ENCODE assay signal across 9 mouse cellular contexts in the genomic region with DNA sequence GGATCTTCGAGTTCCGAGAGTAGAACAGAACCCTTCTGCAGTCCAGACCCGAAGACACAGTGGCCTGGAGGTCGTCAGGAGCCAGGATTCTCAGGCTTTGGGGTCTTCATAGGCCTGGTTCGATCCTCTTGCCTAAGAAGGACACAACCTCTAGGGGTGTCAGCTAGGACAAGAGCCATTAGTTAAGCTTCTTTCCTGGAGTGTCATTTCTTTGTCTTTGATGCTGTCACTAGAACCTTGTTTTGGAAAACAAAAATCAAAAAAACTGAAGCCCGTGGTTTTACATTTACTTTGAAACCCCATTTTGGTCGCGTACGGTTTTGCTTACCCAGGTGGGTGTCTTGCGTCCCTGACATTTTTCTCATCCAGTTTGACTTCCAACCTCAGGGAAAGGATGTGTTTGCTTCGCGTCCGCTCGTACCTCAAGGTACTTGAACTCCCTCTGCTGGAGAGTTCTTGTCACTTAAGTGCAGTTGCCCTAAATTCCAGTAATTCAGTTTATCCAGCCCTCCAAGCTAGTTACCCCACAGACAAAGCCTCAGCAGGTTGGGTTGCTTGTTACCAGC. TPM values are rescaled to one million over a fixed set of nuclear protein-coding genes. Genes with fewer than 3 reads are reported as not detected.
DNase-seq lines count a peak whose midpoint lies in the region; ATAC-seq and TF ChIP-seq lines count a peak whose summit lies in the region.
"Had no signal": no experiment of that assay in that cellular context is flagged by ENCODE, and none has a peak within 500 bp of the region (broad histone marks: within the 10 kb centered on the region; RNA-seq: fewer than 3 reads in every experiment).

No protein-coding gene starts in this region.

- H3K4me3 ChIP-seq in embryonic facial prominence, embryonic 10.5 days: peak overlapping the region; percentile 92
- peak overlapping the region; percentile 75 for H3K4me3 ChIP-seq in heart, embryonic 13.5 days
- peak overlapping the region; percentile 80 for H3K4me3 ChIP-seq in kidney, postnatal 0 days (replicated peaks; ENCODE audit: low read depth, low read length)
- peak overlapping the region; percentile 72 for H3K4me3 ChIP-seq in liver, embryonic 11.5 days (ENCODE audit: low read depth, low read length)
- H3K4me3 ChIP-seq in myocyte: peak overlapping the region; percentile 53
- H3K4me3 ChIP-seq in testis, adult 2 months (ENCODE audit: control insufficient read depth, low read depth, low read length): peak overlapping the region; percentile 99

- TF ChIP-seq POLR2A in myocyte (IDR thresholded peaks at IDR 0.05; ENCODE audit: insufficient read length, low read depth): no peak
- TF ChIP-seq POLR2A in testis, adult 2 months (IDR thresholded peaks at IDR 0.05; ENCODE audit: control insufficient read depth, low read depth, low read length): no peak

- H3K4me1 ChIP-seq in embryonic facial prominence, embryonic 10.5 days: peaks cover 45% of the 10 kb centered on the region
- H3K4me1 ChIP-seq in heart, embryonic 13.5 days: peaks cover 22% of the 10 kb centered on the region
- H3K4me1 ChIP-seq in kidney, postnatal 0 days (replicated peaks; ENCODE audit: insufficient read depth, low read length): no peaks in the 10 kb centered on the region
- peaks cover 17% of the 10 kb centered on the region for H3K4me1 ChIP-seq in liver, embryonic 11.5 days (replicated peaks; ENCODE audit: control insufficient read depth, insufficient read depth, low read length)
- H3K4me1 ChIP-seq in testis, adult 2 months (ENCODE audit: control insufficient read depth, insufficient read depth, low read length): peaks cover 6% of the 10 kb centered on the region

- peak; percentile 31; the same call in 1 of the 2 replicates for ATAC-seq in heart, embryonic 13.5 days (ENCODE audit: extremely low read depth, insufficient number of reproducible peaks, low FRiP score, low TSS enrichment)
- 0 out of 2 replicates have a peak, but pooled peaks have one; percentile 12 for ATAC-seq in kidney, postnatal 0 days (replicated peaks; ENCODE audit: low FRiP score, low read depth)
- peak; percentile 60 for ATAC-seq in liver, embryonic 11.5 days (replicated peaks; ENCODE audit: low FRiP score)

- peak overlapping the region; percentile 92 for H3K9ac ChIP-seq in heart, embryonic 13.5 days
- H3K9ac ChIP-seq in kidney, postnatal 0 days (ENCODE audit: low read depth, low read length): peak overlapping the region; percentile 71
- H3K9ac ChIP-seq in liver, embryonic 11.5 days (ENCODE audit: low read depth, low read length): peak overlapping the region; percentile 97

- peak; percentile 87 for DNase-seq in CD4-positive, CD25-positive, alpha-beta regulatory T cell, adult 2 months (ENCODE audit: low read depth, low spot score)
- DNase-seq in adrenal gland, postnatal 10 days: peak; percentile 60
- DNase-seq in embryonic facial prominence, embryonic 10.5 days (ENCODE audit: low spot score): peak; percentile 67
- DNase-seq in kidney, postnatal 0 days (ENCODE audit: low spot score): peak; percentile 91
- DNase-seq in liver, embryonic 11.5 days (ENCODE audit: low spot score): no peak

- under 1% methylated on average over 14 of the region's 14 CpGs for WGBS in embryonic facial prominence, embryonic 10.5 days
- WGBS in heart, embryonic 13.5 days: under 1% methylated on average over 14 of the region's 14 CpGs
- under 1% methylated on average over 14 of the region's 14 CpGs for WGBS in kidney, postnatal 0 days
- WGBS in liver, embryonic 11.5 days: under 1% methylated on average over 14 of the region's 14 CpGs

- H3K27me3 ChIP-seq in embryonic facial prominence, embryonic 10.5 days (replicated peaks; ENCODE audit: low read depth, poor library complexity, severe bottlenecking): no peaks in the 10 kb centered on the region
- H3K27me3 ChIP-seq in heart, embryonic 13.5 days (replicated peaks): no peaks in the 10 kb centered on the region
- no peaks in the 10 kb centered on the region for H3K27me3 ChIP-seq in kidney, postnatal 0 days (ENCODE audit: insufficient read depth, low read length)
- H3K27me3 ChIP-seq in liver, embryonic 11.5 days (replicated peaks; ENCODE audit: control insufficient read depth, insufficient read depth, low read length): no peaks in the 10 kb centered on the region
- no peaks in the 10 kb centered on the region for H3K27me3 ChIP-seq in myocyte (ENCODE audit: control insufficient read depth, insufficient read depth, insufficient read length)
- no peaks in the 10 kb centered on the region for H3K27me3 ChIP-seq in testis, adult 2 months (ENCODE audit: control insufficient read depth, insufficient read depth, low read length)

- peak overlapping the region; percentile 100 for H3K27ac ChIP-seq in embryonic facial prominence, embryonic 10.5 days (replicated peaks)
- peak overlapping the region; percentile 95 for H3K27ac ChIP-seq in heart, embryonic 13.5 days (replicated peaks)
- H3K27ac ChIP-seq in kidney, postnatal 0 days: peak overlapping the region; percentile 93
- peak overlapping the region; percentile 90 for H3K27ac ChIP-seq in liver, embryonic 11.5 days (ENCODE audit: low read depth, low read length)
- peak overlapping the region; percentile 96 for H3K27ac ChIP-seq in testis, adult 2 months (ENCODE audit: control insufficient read depth, insufficient read depth, low read depth, low read length)

- H3K9me3 ChIP-seq in embryonic facial prominence, embryonic 10.5 days: no peaks in the 10 kb centered on the region
- no peaks in the 10 kb centered on the region for H3K9me3 ChIP-seq in heart, embryonic 13.5 days
- H3K9me3 ChIP-seq in kidney, postnatal 0 days (replicated peaks; ENCODE audit: low read length): no peaks in the 10 kb centered on the region
- H3K9me3 ChIP-seq in liver, embryonic 11.5 days (ENCODE audit: control insufficient read depth, low read length): no peaks in the 10 kb centered on the region

- peaks cover 25% of the 10 kb centered on the region for H3K36me3 ChIP-seq in embryonic facial prominence, embryonic 10.5 days (replicated peaks)
- H3K36me3 ChIP-seq in heart, embryonic 13.5 days: peaks cover 11% of the 10 kb centered on the region; the same call in 1 of the 2 replicates
- H3K36me3 ChIP-seq in kidney, postnatal 0 days (ENCODE audit: insufficient read depth, low read length): no peaks in the 10 kb centered on the region
- peaks cover 2% of the 10 kb centered on the region; the same call in 1 of the 2 replicates for H3K36me3 ChIP-seq in liver, embryonic 11.5 days (ENCODE audit: control insufficient read depth, insufficient read depth, low read length)
- H3K36me3 ChIP-seq in myocyte (ENCODE audit: control insufficient read depth, insufficient read depth): no peaks in the 10 kb centered on the region
- H3K36me3 ChIP-seq in testis, adult 2 months (ENCODE audit: control insufficient read depth, insufficient read depth, low read length): no peaks in the 10 kb centered on the region

- peak; percentile 83 for TF ChIP-seq CTCF in kidney, postnatal 0 days (IDR thresholded peaks at IDR 0.05; ENCODE audit: low read depth)
- TF ChIP-seq CTCF in testis, adult 2 months (IDR thresholded peaks at IDR 0.05; ENCODE audit: control insufficient read depth, insufficient read depth, insufficient replicate concordance, low read depth, low read length): peak; percentile 7; the same call in 1 of the 2 replicates

- no peaks in the 10 kb centered on the region for H3K79me2 ChIP-seq in myocyte (ENCODE audit: control insufficient read depth, insufficient read depth)

- H3K4me2 ChIP-seq in heart, embryonic 13.5 days: peak overlapping the region; percentile 91
- peak overlapping the region; percentile 80 for H3K4me2 ChIP-seq in kidney, postnatal 0 days (ENCODE audit: low read length)
- peak overlapping the region; percentile 68 for H3K4me2 ChIP-seq in liver, embryonic 11.5 days
- peak overlapping the region; percentile 89 for H3K4me2 ChIP-seq in myocyte (ENCODE audit: low read depth)

- H3ac ChIP-seq in myocyte (ENCODE audit: control insufficient read depth, insufficient read length): peak overlapping the region; percentile 64

RNA-seq across cellular contexts. Expression of a gene that starts 0.6 kb away (rescaled TPM):
- total RNA-seq in adrenal gland, postnatal 10 days (2021): 10 to 100 TPM; 16.4 to 21.9 TPM
- 95.9 and 103 TPM in 2 replicates for polyA plus RNA-seq in embryonic facial prominence, embryonic 10.5 days (2016; fragmentation: Nextera tagmentation; extraction: Ambion mirVana)
- polyA plus RNA-seq in heart, embryonic 13.5 days (2015; fragmentation: Nextera tagmentation; extraction: Ambion mirVana): 32.2 and 34.0 TPM in 2 replicates
- 26.4 and 33.3 TPM in 2 replicates for polyA plus RNA-seq in kidney, postnatal 0 days (2015; fragmentation: Nextera tagmentation; extraction: Ambion mirVana)
- 67.5 and 71.2 TPM in 2 replicates for polyA plus RNA-seq in liver, embryonic 11.5 days (2014; fragmentation: Nextera tagmentation; extraction: Ambion mirVana)
- 4.9 TPM for polyA plus RNA-seq in myocyte (2012; fragmentation: generic; extraction: Trizol)
- polyA plus RNA-seq in testis, adult 2 months (2012; rRNA removed): 3.4 and 4.4 TPM in 2 replicates

RNA-seq across cellular contexts. Expression of a gene that starts 6.9 kb away (rescaled TPM):
- not detected for total RNA-seq in adrenal gland, postnatal 10 days (2021)
- polyA plus RNA-seq in embryonic facial prominence, embryonic 10.5 days (2016; fragmentation: Nextera tagmentation; extraction: Ambion mirVana): not detected in 2 replicates
- polyA plus RNA-seq in heart, embryonic 13.5 days (2015; fragmentation: Nextera tagmentation; extraction: Ambion mirVana): not detected in 2 replicates
- polyA plus RNA-seq in kidney, postnatal 0 days (2015; fragmentation: Nextera tagmentation; extraction: Ambion mirVana): not detected in 2 replicates
- polyA plus RNA-seq in liver, embryonic 11.5 days (2014; fragmentation: Nextera tagmentation; extraction: Ambion mirVana): 0.08 TPM in 1 of 2 replicates, not detected in the other
- not detected for polyA plus RNA-seq in myocyte (2012; fragmentation: generic; extraction: Trizol)
- not detected in 2 replicates for polyA plus RNA-seq in testis, adult 2 months (2012; rRNA removed)
- total RNA-seq: layer of hippocampus, adult 18-20 months had no signal

RNA-seq across cellular contexts. Expression of a gene that starts 20.9 kb away (rescaled TPM):
- 10 to 100 TPM; 21.6 to 27.3 TPM for total RNA-seq in adrenal gland, postnatal 10 days (2021)
- 31.3 and 31.8 TPM in 2 replicates for polyA plus RNA-seq in embryonic facial prominence, embryonic 10.5 days (2016; fragmentation: Nextera tagmentation; extraction: Ambion mirVana)
- polyA plus RNA-seq in heart, embryonic 13.5 days (2015; fragmentation: Nextera tagmentation; extraction: Ambion mirVana): 40.7 and 40.8 TPM in 2 replicates
- 31.5 and 35.1 TPM in 2 replicates for polyA plus RNA-seq in kidney, postnatal 0 days (2015; fragmentation: Nextera tagmentation; extraction: Ambion mirVana)
- 32.4 and 37.4 TPM in 2 replicates for polyA plus RNA-seq in liver, embryonic 11.5 days (2014; fragmentation: Nextera tagmentation; extraction: Ambion mirVana)
- polyA plus RNA-seq in myocyte (2012; fragmentation: generic; extraction: Trizol): 21.8 TPM
- polyA plus RNA-seq in testis, adult 2 months (2012; rRNA removed): 3.1 and 3.4 TPM in 2 replicates

RNA-seq across cellular contexts. Expression of a gene that starts 21.4 kb away (rescaled TPM):
- 10 to 100 TPM in 1 of 2 experiments, 1 to 10 TPM in 1; 7.4 to 17.5 TPM for total RNA-seq in adrenal gland, postnatal 10 days (2021)
- 0.49 and 0.69 TPM in 2 replicates for polyA plus RNA-seq in embryonic facial prominence, embryonic 10.5 days (2016; fragmentation: Nextera tagmentation; extraction: Ambion mirVana)
- polyA plus RNA-seq in heart, embryonic 13.5 days (2015; fragmentation: Nextera tagmentation; extraction: Ambion mirVana): 0.10 and 0.17 TPM in 2 replicates
- polyA plus RNA-seq in kidney, postnatal 0 days (2015; fragmentation: Nextera tagmentation; extraction: Ambion mirVana): 0.11 and 0.34 TPM in 2 replicates
- polyA plus RNA-seq in liver, embryonic 11.5 days (2014; fragmentation: Nextera tagmentation; extraction: Ambion mirVana): 0.43 and 0.92 TPM in 2 replicates
- polyA plus RNA-seq in myocyte (2012; fragmentation: generic; extraction: Trizol): 0.06 TPM
- 0.05 TPM in 1 of 2 replicates, not detected in the other for polyA plus RNA-seq in testis, adult 2 months (2012; rRNA removed)
- total RNA-seq: layer of hippocampus, adult 18-20 months had no signal

RNA-seq across cellular contexts. Expression of a gene that starts 36.0 kb away (rescaled TPM):
- total RNA-seq in adrenal gland, postnatal 10 days (2021): 100 to 1,000 TPM in 1 of 2 experiments, 10 to 100 TPM in 1; 78.0 to 183 TPM
- polyA plus RNA-seq in embryonic facial prominence, embryonic 10.5 days (2016; fragmentation: Nextera tagmentation; extraction: Ambion mirVana): 0.11 TPM in 1 of 2 replicates, not detected in the other
- 0.27 and 1.7 TPM in 2 replicates for polyA plus RNA-seq in heart, embryonic 13.5 days (2015; fragmentation: Nextera tagmentation; extraction: Ambion mirVana)
- polyA plus RNA-seq in kidney, postnatal 0 days (2015; fragmentation: Nextera tagmentation; extraction: Ambion mirVana): 0.21 and 0.42 TPM in 2 replicates
- 25.0 and 28.0 TPM in 2 replicates for polyA plus RNA-seq in liver, embryonic 11.5 days (2014; fragmentation: Nextera tagmentation; extraction: Ambion mirVana)
- not detected for polyA plus RNA-seq in myocyte (2012; fragmentation: generic; extraction: Trizol)
- polyA plus RNA-seq in testis, adult 2 months (2012; rRNA removed): 0.44 and 0.60 TPM in 2 replicates
- total RNA-seq: layer of hippocampus, adult 18-20 months had no signal
